Mouse (Mus musculus) spleen, adult 12 weeks (tissue): ENCODE data around the gene Mras.

Experiments
- DNase-seq: peaks from one replicate; pipeline ENCODE4 v3.0.0; 2022; ENCODE audit warnings: low spot score

Gene Mras

DNA sequence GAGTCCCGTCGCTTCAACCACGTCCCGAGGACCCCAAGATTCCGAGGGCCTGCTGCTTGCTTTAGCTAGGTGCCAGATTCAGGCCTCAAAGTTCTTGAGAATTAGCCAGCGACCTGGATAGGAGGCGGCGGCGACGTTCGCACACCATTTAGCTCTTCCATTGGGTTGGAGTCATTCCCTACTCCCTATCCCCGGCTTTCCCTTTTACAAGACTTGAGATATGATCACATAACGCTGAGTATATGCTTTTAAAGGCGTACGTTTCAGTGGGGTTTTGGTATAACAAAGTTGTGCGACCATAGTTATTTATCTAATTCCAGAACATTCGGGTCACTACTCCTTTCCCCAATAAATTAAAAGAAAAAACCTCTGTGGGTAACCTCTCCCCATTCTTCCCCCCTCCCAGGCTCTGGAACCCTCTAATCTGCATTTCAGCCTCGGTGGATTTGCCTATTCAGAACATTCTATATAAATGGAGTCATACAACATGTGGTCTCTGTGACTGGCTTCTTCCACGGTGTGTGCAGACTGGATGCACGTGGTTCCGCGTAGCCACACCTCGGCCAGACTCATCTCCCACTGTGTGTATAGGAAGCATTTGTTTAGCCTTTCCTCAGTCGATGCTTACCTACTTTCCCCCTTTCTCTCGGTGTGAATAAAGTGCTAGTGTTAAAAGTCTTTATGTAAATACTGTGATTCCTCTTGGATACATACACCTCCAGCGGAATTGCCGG is at the start of gene Mras:
Gene Mras, minus strand, starts transcription at position 351 of the 734 bp plus-strand sequence.
- no peak for DNase-seq

DNA sequence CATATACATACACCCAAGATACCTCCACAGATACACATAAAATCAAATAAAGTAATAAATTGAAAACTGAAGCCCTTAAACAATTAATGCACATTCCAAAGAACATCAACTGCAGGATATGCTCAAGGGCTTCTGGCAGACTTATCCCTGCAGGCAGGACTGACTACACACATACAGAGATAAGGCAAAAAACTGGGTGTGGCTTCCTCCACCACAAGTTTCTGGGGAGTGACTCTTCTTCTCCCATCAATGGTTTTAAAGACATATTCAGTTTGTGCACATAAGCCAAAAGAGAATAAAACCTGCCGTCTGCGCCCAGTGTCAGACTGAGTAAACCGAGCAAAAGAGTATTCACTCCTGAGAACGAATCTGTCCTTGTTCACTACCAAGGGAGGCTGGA is 48.0 kb upstream of the Mras start:
- peak; percentile 12 for DNase-seq

DNA sequence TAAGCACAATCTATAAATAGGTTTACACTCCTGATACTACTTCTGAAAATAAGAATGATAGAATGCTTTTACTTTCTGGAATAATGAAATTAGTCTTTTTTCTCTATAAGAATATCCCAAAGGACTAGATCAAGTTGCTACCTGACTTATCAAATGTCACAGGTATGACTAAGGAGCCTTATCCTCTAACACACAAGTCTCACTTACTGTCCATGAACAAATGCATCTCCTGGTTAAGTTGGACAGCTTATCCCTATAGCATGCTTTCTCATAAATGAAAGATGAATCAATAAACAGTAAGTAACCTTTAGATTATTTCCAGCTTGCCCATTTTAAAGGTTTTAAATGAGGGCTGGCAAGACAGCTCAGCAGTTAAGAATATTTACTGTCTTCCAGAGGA is 47.5 kb upstream of the Mras start:
- DNase-seq = no peak

DNA sequence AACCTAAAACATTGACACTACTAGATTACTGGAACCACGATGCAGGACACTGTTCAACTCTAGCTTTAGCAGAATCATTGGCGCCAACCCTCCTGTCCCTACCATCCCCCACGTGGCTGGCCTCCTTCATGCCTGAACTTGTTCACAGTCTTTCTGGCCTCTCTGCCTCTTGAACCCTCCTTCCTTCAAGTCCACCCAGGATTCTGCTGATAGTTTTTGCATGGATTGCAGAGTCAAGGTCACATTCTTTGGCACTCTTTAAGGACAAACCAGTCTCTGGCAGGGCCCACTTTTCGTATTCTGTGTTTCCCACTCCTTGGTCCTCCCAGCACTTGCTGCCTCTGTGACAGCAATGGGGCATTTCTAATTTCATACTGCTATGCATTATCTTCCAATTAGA is 46.0 kb upstream of the Mras start:
- no peak for DNase-seq

DNA sequence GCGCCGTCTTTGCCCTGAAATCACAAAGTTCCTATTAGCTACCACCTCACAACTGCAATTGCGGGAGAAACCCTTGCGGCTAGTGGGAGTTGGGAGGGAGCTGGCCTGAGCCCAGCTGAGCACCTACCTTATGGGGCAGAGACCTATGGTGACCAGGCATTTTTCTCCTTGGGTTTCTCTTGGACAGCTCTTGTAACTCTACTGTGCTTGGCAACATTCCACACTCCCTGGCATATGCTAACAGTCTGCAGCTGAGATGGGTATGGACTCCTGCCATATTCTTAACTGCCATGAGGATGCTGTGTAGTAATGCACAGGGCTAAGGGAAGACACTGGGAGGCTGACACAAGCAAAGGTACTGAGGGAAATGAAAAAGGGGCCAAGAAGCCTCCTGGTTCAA is 43.6 kb upstream of the Mras start:
- DNase-seq = no peak

DNA sequence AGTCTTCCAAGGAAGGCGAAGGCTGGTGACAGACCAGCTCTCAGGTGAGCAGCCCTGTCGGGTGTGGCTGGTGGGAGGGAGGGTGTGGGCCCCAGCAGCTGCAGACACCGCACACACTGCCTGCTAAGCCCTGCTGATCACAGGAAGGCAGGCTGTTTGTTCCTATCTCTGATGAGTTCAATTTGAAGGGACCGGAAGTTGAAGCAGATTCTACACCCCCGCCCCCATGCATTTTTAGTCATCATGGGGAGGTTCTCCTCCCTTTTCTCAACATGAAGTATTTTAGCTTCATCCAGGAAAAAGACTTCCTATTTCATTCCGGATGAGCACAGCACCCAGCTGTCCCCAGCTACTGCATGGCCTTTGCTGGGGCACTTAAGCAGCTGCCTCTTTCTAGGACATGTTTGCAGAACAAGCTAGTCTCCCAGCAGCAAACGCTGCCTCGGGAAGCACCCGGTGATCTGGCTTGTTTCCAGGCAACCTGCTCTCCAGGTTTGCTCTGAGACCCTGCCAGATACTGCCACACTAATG is 42.1 kb upstream of the Mras start:
- DNase-seq = no peak

DNA sequence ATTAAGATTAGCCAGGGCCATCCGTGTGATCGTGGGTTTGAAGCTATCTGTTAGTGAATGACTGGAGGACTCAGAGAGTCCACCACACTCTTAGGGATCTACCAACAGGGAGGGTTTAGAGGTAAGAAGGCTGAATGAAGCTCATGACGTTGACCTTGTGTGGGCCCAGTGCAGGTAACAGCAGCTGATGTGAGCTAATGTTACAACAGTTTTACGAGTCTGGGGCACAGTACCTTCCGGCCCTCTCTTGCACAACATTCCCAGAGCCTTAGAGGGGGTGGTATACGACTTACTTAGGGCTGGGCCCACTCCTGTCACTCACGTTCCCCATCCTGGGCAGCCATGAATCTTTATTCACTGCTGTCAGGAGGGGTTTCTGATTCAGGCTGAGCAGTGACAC is 34.2 kb upstream of the Mras start:
- DNase-seq = no peak

DNA sequence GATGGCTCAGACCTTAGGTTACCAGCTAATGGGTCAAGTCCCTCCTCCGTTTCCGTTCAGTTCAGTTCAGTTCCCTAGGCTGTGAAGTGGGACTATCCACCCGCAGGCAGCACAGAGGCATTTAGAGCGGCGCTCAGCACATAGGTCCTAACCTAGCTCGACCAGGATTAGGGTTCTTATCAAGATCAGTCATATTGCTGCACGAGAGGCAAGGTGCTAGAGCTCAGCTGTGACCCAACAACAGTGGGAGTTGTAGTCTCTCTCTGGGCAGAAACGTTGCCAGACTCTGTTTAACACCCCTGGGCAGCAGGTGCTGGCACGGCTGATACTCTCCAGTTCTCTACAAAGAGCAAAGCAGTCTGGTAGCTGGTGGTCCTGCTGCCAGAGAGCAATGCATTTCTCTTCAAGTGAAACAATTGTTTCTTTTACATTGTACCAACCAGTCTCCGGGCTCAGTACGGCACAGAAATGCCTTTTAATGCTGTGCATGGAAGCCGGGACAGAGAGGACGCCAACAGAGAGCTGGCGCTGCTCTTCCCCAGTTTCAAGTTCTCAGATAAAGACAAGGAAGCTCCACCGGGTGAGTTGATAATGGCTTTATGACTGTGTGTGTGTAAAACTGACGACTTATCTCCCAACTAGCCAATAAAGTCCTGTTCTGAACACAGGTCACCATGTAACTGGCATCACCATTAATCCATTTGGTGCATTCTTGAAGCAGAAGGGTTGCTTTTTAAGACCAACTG is 33.3 kb upstream of the Mras start:
- DNase-seq = no peak

DNA sequence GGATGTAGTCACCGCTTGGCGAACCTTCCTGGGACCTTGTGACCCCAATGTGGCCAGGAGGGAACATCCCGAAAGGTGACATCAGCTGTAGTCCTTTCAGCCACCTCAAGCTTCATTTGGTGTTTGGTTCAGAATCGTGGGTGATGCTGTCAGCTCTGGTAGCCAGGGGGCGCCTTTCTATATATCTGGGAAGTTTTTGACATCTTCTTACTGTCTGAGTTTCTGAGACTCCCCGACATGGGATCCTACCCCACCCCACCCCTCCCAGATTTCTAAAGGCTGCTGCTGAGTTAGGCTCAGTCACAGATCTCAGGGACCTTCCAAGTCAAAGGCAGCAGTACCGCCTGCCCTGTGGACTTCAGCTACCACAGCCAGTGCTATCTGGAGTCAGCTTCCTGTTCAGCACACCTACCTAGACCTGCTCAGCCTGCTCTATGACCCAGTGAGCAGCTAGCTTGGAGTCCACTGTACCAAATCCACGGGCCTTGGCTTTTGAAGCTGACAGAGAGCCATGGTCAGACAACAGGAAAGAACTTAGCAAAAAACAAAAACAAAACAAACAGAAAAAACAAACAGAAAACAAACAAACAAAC is 32.6 kb upstream of the Mras start:
- no peak for DNase-seq

DNA sequence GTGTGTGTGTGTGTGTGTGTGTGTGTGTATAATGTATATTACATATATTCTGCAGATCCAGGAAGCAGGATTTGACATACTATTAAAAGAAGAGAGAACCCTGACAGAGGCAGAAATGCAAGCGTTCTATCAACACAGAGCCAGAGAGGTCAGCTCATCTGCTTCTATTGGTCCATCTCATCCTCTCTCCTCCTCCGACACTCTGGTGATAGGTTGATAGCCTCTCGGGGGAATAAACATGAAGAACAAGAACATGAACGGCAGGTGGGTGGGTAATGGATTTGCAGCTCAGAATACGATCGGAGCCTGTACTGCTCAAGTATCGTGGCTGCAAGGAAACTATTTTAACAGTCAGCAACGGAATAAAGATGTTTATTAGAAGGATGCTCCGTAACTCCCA is 31.4 kb upstream of the Mras start:
- no peak for DNase-seq

DNA sequence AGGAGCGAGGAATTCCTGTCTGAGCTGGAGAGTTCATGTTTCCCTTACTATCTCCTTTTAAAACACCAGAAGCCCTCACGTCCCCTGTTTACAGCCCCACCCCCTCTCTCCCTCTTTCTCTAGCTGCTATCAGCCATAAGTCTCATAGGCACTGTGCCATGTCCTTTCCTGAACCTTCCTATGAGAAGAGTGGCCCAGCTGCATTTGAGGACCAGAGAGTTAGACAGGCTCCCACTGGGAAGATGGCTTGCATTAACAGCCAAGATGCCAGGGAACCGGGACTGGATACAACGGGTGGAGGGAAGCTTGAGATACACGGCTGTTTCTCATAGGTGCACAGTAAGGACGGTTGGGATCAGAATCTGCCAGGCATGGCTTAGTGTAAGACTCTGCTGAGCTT is 27.7 kb upstream of the Mras start:
- no peak for DNase-seq

DNA sequence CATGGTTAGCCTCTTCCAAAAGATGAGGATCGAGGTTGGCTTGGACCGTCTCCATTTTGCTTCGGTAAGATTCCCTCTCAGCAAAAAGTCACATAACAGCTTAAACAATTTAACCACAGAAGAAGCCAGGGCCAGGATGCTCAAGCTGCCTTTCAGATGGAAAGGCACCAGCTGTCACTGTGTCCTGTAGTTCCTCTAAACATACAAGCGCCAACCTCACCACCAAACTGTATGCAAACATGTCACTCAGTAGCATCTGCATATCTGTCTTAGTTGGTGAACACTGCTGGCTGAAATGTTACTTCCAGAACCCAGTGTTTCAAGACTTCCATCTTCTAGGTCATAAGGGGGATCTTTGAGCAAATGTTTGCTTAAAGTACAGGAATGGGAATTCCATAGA is 22.5 kb upstream of the Mras start:
- no peak for DNase-seq

DNA sequence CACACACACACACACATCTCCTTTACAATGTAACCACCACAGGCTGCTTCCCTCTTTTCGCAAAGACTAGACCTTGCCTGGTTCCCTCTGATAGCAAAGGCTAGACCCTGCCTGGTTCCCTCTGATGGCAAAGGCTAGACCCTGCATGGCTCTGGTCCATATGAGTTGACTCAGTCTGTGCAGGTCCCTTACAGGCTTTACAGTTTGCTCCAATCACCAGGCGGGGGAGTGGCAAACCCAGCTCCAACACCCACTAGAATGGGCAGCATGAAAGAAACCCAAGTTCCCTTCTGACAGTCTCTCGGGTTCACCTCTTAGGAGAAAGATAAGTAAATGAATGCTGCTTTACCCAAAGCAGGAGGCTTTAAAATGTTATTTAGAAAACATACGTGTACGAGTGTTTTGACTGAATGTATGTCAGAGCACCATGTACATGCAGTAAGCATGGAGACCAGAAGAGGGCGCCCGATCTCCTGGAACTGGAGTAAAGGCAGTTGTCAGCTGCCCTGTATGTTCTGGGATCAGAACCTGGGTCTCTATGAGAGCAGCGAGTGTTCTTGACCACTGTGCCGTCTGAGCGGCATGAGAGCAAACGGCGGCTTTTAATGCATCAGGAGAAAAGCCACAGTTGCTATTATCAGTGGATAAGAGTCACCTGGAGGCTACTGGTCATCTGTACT is 21.5 kb upstream of the Mras start:
- DNase-seq = peak; percentile 34

DNA sequence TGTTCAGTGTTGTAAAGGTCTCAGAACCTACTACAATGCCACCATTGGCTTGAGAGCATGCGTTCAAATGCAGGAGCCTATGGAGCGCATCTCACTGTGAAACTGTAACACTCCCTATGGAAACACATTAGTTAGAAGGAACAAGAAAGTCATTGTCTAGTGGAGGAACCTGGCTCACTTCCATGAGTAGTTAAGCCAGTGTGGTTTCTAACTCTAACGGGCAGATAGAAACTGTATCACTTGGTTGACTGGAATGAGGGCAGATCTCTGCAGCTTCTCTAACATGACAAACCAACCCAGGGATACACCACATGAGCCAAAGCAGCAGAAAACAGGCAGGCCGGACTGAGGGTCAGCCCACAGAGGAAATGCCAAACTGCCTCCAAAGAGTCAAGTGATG is 17.0 kb upstream of the Mras start:
- DNase-seq = no peak

DNA sequence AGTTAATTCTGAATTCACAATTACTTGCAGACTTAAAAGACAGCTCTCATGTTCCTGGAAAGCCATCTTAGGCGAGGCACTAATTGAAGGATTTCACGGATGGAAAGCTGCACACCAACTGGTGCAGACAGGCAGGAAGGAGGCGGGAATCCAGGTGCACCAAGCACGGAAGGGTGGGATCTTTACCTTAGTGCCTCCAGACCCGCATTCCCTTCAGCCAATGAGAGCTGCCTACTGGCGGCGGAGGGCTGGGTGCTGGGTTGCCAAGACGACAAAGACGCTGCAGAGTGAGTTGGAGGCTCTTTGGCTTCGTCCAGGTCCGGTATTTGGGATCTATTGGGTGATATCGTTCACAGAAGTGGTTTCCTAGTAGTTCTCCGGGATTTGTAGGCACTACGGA is 14.0 kb upstream of the Mras start, which contains the start of gene Nme9:
Gene Nme9, plus strand, starts transcription at position 315 of the 400 bp plus-strand sequence.
- no peak for DNase-seq

DNA sequence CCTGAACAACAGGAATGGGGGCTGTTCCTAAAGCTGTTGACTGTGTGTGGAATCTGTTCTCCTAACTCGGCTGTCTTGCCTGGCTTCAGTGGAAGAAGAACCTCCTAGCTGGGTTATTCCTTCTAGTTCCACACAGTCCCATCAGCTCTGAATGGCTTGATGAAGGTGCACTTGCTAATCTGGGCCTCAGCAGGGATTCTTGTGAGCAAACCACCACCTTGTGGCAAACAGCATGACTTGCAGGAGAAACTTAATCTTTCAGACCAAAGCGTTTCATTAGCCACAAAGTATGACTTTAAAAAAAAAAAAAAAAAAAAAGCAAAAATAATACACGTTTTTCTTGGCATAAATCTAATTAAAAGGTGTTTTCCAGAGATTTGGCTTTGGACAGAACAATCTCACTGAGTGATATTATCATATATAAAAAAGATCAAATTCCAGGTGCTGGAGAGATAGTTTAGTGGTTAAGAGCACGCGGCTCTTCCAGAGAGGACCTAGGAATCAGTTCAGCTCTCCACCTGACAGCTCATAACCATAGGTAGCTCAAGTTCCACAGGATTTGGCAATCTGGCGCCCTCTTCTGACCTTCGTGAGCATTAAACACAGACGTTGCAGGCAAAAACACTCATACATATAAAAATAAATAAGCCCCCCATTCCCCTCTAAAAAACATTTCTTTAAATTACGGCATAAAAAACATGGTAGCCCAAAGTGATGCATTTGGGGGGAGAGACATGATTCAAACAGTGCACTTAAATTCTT is 12.9 kb upstream of the Mras start:
- no peak for DNase-seq

DNA sequence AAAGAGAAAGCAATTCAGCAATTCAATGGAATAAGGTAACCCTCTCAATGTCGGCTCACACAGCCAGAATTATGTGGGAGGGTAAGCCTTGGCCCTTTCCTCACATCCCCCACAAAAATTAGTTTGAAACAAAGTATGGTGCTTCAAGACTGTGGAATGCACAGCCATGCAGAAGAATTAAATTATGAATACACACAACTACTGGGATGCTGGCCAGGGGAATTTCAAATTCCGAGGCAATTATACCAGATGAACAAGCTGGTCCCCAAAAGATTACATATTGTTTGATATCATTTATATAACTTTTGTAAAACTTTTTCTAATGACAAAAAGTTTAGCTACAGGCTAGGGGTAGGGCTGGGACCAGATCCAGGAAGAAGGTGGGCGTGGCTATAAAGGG is 10.1 kb upstream of the Mras start:
- DNase-seq = no peak

DNA sequence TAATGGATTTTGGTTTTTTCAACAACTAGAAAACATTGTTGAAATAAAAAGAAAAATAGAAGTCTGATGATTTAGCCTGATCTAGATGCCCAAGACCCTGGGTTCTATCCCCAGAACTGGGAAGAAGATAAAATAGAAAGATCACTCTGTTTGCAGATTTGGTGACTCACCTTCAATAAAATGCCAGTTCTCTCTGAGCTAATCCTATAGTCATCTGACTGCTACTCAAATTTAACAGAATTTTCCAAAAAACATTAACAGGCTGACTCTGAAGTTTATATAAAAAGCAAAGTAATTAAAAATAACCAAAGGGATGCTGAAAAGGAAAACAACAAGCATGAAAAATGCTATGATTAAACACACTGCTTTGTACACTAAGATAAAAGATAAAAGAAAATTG is 9.1 kb upstream of the Mras start:
- no peak for DNase-seq

DNA sequence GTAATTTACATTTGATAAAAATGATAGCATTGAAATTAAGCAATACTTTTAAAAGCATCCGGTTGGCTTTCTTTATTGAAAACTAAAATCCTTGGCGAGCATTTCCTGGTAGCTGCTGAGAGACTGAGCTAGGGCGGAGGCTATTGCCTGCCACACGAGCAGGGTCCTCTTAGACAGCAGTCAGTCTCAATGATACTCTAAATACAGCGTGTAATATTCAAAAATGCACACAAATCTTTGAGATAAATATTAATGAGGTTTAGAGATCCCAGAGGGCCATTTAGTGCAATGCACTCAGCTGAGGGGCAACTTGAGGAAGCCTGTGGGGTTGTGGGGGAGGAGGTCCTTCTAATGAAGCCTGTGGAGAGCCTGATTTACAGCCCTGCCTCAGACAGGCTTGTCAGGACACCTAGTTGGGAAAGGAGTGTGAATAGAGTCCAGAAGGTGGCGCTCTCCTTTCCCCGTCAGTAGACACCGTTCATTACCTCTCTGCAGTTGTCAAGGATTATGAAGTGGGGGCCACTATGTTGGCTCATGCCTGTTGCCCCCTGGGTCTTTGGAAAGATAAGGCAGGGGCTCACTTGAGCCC is 7.5 kb upstream of the Mras start:
- no peak for DNase-seq

DNA sequence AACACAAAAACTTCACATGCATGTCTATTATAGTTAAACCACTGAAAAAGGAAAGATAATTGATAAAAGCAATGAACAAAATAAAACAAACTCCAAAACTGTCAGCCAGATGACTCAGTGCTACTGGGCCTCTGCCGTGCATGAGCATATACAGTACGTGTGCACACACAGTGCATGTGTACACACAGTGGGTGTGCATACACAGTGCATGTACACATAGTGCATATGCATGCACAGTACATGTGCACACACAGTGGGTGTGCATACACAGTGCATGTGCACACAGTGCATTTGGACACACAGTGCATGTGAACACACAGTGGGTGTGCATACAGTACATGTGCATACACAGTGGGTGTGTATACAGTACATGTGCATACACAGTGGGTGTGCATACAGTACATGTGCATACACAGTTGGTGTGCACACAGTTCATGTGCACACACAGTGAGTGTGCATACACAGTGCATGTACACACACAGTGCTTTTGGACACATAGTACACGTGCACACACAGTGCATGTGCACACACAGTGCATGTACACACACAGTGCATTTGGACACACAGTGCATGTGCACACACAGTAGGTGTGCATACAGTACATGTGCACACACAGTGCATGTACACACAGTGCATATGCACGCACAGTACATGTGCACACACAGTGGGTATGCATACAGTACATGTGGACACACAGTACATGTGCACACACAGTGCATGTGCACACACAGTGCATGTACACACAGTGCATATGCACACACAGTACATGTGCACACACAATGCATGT is 4.7 kb upstream of the Mras start:
- no peak for DNase-seq

DNA sequence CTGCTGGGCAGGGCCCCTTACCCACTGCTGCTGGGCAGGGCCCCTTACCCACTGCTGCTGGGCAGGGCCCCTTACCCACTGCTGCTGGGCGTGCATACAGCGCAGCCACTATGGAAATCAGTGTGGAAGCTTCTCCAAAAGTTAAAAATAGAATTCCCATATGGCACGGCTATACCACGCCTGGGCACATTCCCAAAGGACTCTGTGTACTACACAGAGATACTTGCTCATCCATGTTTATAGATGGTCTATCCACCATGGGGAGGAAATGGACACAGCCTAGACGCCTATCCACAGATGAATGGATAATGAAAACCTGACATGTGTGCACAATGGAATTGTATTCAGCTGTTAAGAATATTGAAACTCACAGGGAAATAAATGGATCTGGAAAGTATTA is 3.8 kb upstream of the Mras start:
- DNase-seq = no peak
